Mouse (Mus musculus) thymus, adult 2 months (tissue): ENCODE results near the gene Ppox. TPM values are rescaled to one million over a fixed set of nuclear protein-coding genes. Genes with fewer than 3 reads are reported as not detected.
"Not testable (repeated sequence)": the region's sequence is repeated elsewhere in the genome, so short reads cannot be mapped to it uniquely, and the experiment has no call there.

Experiments used
- DNase-seq: peaks from one replicate; pipeline ENCODE4 v3.0.0; 2021
- H3K27ac ChIP-seq: fragments of 200-500 bp; 2 replicates; pipeline ENCODE4 v1.5.1; 2012; ENCODE audit warnings: low read length, control low read depth; ENCODE audit not compliant: control insufficient read depth, insufficient read depth
- H3K27me3 ChIP-seq: fragments of 200-500 bp; 2 replicates; pipeline ENCODE4 v1.6.1; 2012; ENCODE audit warnings: mild to moderate bottlenecking, low read length, moderate library complexity, mixed read lengths; ENCODE audit not compliant: control insufficient read depth, insufficient read depth
- H3K36me3 ChIP-seq: fragments of 200-500 bp; 2 replicates; pipeline ENCODE4 v1.6.1; 2012; ENCODE audit warnings: mild to moderate bottlenecking, low read length, moderate library complexity; ENCODE audit not compliant: control insufficient read depth, insufficient read depth
- H3K4me1 ChIP-seq: fragments of 200-500 bp; replicated peaks from 2 replicates; pipeline ENCODE4 v1.6.1; 2012; ENCODE audit warnings: low read length; ENCODE audit not compliant: control insufficient read depth, insufficient read depth
- H3K4me3 ChIP-seq: fragments of 200-500 bp; 2 replicates; pipeline ENCODE4 v1.5.1; 2012; ENCODE audit warnings: mild to moderate bottlenecking, low read length, control low read depth, moderate library complexity; ENCODE audit not compliant: control insufficient read depth, insufficient read depth
- CTCF ChIP-seq: fragments of 200-500 bp; IDR thresholded peaks from 2 replicates; pipeline ENCODE4 v1.5.1; 2012; ENCODE audit warnings: mild to moderate bottlenecking, control low read depth, low read length, moderate library complexity, borderline replicate concordance; ENCODE audit not compliant: control insufficient read depth, poor library complexity, insufficient read depth; ENCODE audit errors: extremely low read depth
- POLR2A ChIP-seq: fragments of 200-500 bp; IDR thresholded peaks from 2 replicates; pipeline ENCODE4 v1.6.1; 2012; ENCODE audit warnings: mild to moderate bottlenecking, low read length, control low read depth, moderate library complexity; ENCODE audit not compliant: control insufficient read depth, poor library complexity, insufficient read depth; ENCODE audit errors: extremely low read depth
- WGBS: fragments of 180-500 bp; shearing (Covaris S2); methylation state at CpG from one replicate; pipeline ENCODE4 v1.1.7; 2018; 5-methylcytosine and 5-hydroxymethylcytosine counted together
- polyA plus RNA-seq: library from polyadenylated mRNA; depleted of rRNA; stranded (reverse); fragments of >200 nt; gene quantifications from 2 replicates; pipeline ENCODE4 v1.2.3, GENCODE M21; 2012; rRNA removed

Gene Ppox
- 71.5 and 78.5 TPM in 2 replicates for polyA plus RNA-seq

- Histone ChIP-seq H3K4me1 (peaks cover 12% of the 10 kb centered on the region), H3K4me3 (peak within 1 kb of the TSS; percentile 83), H3K27me3 (no peaks in the 10 kb centered on the region), H3K36me3 (peaks cover 16% of the 10 kb centered on the region), H3K27ac (peak within 1 kb of the TSS; percentile 85)
- under 1% methylated on average over 26 of the region's 26 CpGs for WGBS
- DNase-seq, result peak; percentile 88
- TF ChIP-seq CTCF (no peak), POLR2A (no peak; the same call in 1 of the 2 replicates)
Observed at GRCm38 (mm10) chr1:171280916-171281527, at the start of gene Ppox. TSS of gene Ppox (minus strand) at chr1:171281186.

- H3K4me1 ChIP-seq, result peaks cover 8% of the 10 kb centered on the region
- H3K4me3 ChIP-seq, result peak overlapping the region; percentile 90
- peak overlapping the region; percentile 16; the same call in 1 of the 2 replicates for H3K27ac ChIP-seq
- TF ChIP-seq CTCF (no peak), POLR2A (no peak)
- no peaks in the 10 kb centered on the region for H3K36me3 ChIP-seq
- WGBS, result 4% methylated on average over 4 of the region's 4 CpGs
- no peaks in the 10 kb centered on the region for H3K27me3 ChIP-seq
- no peak for DNase-seq
Observed at GRCm38 (mm10) chr1:171330216-171330560, 49.2 kb upstream of the Ppox start.

GRCm38 (mm10) chr1:171329433-171330215 lies 48.6 kb upstream of the Ppox start:
- WGBS, result 1% methylated on average over 47 of the region's 61 CpGs
- DNase-seq, result peak; percentile 80
- TF ChIP-seq POLR2A, result no peak
- TF ChIP-seq CTCF, result no peak
- H3K27me3 ChIP-seq, result no peaks in the 10 kb centered on the region
- H3K4me3 ChIP-seq, result peak overlapping the region; percentile 90
- H3K36me3 ChIP-seq, result no peaks in the 10 kb centered on the region
- peak overlapping the region; percentile 16; the same call in 1 of the 2 replicates for H3K27ac ChIP-seq
- H3K4me1 ChIP-seq, result peaks cover 8% of the 10 kb centered on the region

- peak; percentile 44; the same call in 1 of the 2 replicates for TF ChIP-seq CTCF
- TF ChIP-seq POLR2A, result peak; percentile 41; the same call in 1 of the 2 replicates
- DNase-seq, result peak; percentile 88
- H3K36me3 ChIP-seq, result no peaks in the 10 kb centered on the region
- H3K27ac ChIP-seq, result peak within 1 kb of the TSS; percentile 79
- peaks cover 8% of the 10 kb centered on the region for H3K4me1 ChIP-seq
- H3K4me3 ChIP-seq, result peak within 1 kb of the TSS; percentile 90
- H3K27me3 ChIP-seq, result no peaks in the 10 kb centered on the region
- under 1% methylated on average over 42 of the region's 48 CpGs for WGBS
Observed at GRCm38 (mm10) chr1:171328839-171329432, 48.0 kb upstream of the Ppox start, which contains the start of gene Dedd. TSS of gene Dedd (plus strand) at chr1:171329145.

GRCm38 (mm10) chr1:171328244-171328643 lies 47.3 kb upstream of the Ppox start:
- TF ChIP-seq CTCF, result no peak
- peak overlapping the region; percentile 79 for H3K27ac ChIP-seq
- no peaks in the 10 kb centered on the region for H3K27me3 ChIP-seq
- H3K36me3 ChIP-seq, result no peaks in the 10 kb centered on the region
- 50% methylated on average over 9 of the region's 9 CpGs for WGBS
- peak overlapping the region; percentile 90 for H3K4me3 ChIP-seq
- H3K4me1 ChIP-seq, result peaks cover 8% of the 10 kb centered on the region
- no peak for DNase-seq

GRCm38 (mm10) chr1:171326588-171326987 lies 45.6 kb upstream of the Ppox start:
- H3K4me3 ChIP-seq, DNase-seq, H3K27ac ChIP-seq, H3K27me3 ChIP-seq, H3K4me1 ChIP-seq, H3K36me3 ChIP-seq: not testable (repeated sequence)
- WGBS, result 69% methylated on average over 4 of the region's 4 CpGs
